In the genomic region with DNA sequence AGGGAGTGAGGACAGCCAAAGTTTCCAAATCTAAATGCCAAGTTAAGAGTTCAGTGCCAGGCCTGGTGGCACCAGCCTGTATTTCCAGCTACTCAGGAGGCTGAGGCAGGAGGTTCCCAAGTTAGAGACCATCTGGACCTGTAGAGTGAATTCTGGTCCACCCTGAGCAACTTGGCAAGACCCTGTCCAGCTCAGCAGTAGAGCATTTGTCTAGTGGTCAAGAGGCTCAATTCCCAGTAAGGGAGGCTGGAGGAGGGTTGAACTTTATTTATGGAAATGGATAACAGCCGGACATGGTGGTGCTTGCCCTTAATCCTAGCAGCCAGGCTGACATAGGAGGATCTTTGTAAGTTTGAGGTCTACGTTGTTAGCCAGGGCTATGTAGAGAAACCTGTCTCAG, we compare ENCODE assay signal across 21 mouse cellular contexts. TPM values are rescaled to one million over a fixed set of nuclear protein-coding genes. Genes with fewer than 3 reads are reported as not detected.
DNase-seq lines count a peak whose midpoint lies in the region; ATAC-seq lines count a peak whose summit lies in the region.
"Had no signal": no experiment of that assay in that cellular context is flagged by ENCODE, and none has a peak within 500 bp of the region (broad histone marks: within the 10 kb centered on the region; RNA-seq: fewer than 3 reads in every experiment).

No protein-coding gene starts in this region.

- H3K9me3 ChIP-seq in heart, embryonic 11.5 days (replicated peaks; ENCODE audit: control insufficient read depth, low read length): no peaks in the 10 kb centered on the region
- H3K9me3 ChIP-seq: G1E had no signal

- H3K4me1 ChIP-seq in heart, embryonic 11.5 days (ENCODE audit: control insufficient read depth, insufficient read depth, low read length): peaks cover 3% of the 10 kb centered on the region; the same call in 1 of the 2 replicates

- no peak for DNase-seq in cerebellum, postnatal 4 days (ENCODE audit: low spot score in 2 of 2)
- peak; percentile 55 for DNase-seq in heart, adult 11 months
- peak; percentile 38 for DNase-seq in brain, adult 2 months (ENCODE audit: low read depth, low spot score)
- no peak for DNase-seq in lung, postnatal 10 days
- DNase-seq: adrenal gland, adult 2 months; adrenal gland, adult 8-10 months; adrenal gland, postnatal 10 days; adrenal gland, postnatal 14 days; adrenal gland, postnatal 25 days; adrenal gland, postnatal 36 days; B cell, adult 2 months; cerebellum, adult 11 months; cerebellum, adult 11-12 months; cerebellum, adult 8-10 months had no signal

- H3K4me2 ChIP-seq in heart, embryonic 11.5 days: no peak overlapping the region

- no peaks in the 10 kb centered on the region for H3K27me3 ChIP-seq in heart, embryonic 11.5 days (ENCODE audit: control insufficient read depth, insufficient read depth, low read length)
- H3K27me3 ChIP-seq: CH12.LX, Patski had no signal

- H3K4me3 ChIP-seq in heart, embryonic 11.5 days (ENCODE audit: low read depth, low read length): no peak overlapping the region

- H3K36me3 ChIP-seq in heart, embryonic 11.5 days (ENCODE audit: control insufficient read depth, insufficient read depth, low read length): peaks cover 24% of the 10 kb centered on the region

- WGBS in heart, embryonic 11.5 days (ENCODE audit: insufficient replicate concordance): 70% methylated on average over 2 of the region's 2 CpGs

- peak; percentile 65; the same call in 1 of the 2 replicates for ATAC-seq in cerebellum, adult (ENCODE audit: insufficient number of reproducible peaks, low FRiP score, low TSS enrichment)
- no peak for ATAC-seq in heart, embryonic 11.5 days (replicated peaks; ENCODE audit: insufficient number of reproducible peaks, low FRiP score, low TSS enrichment)
- ATAC-seq: activated CD4-positive, CD25-positive, alpha-beta regulatory T cell, adult 4 months; CD4-positive, CD25-positive, alpha-beta regulatory T cell, adult 4 months; Patski had no signal

- no peak overlapping the region for H3K9ac ChIP-seq in heart, embryonic 11.5 days (ENCODE audit: low read depth, low read length)

- H3K27ac ChIP-seq in heart, embryonic 11.5 days (ENCODE audit: low read depth, low read length): no peak overlapping the region

RNA-seq across cellular contexts. Expression of gene Ino80d, which starts 38.1 kb away (rescaled TPM):
- polyA plus RNA-seq in heart, embryonic 11.5 days (2014; fragmentation: Nextera tagmentation; extraction: Ambion mirVana): 6.1 and 13.8 TPM in 2 replicates

Comparison
In these comparisons a context has a peak if more than half of its experiments do, and no peak if none do; other contexts are left out.
1. DNase-seq: peak in heart, adult 11 months (single experiment) and brain, adult 2 months (single experiment); none in cerebellum, postnatal 4 days (0 of 2) and lung, postnatal 10 days (single experiment).